Mouse (Mus musculus): ENCODE data around the gene Gm20532.

GRCm38 (mm10) chr2:26625419-26625818 lies 39.0 kb downstream of the Gm20532 start:
- TF ChIP-seq ZKSCAN1 (IDR thresholded peaks at IDR 0.05; ENCODE audit: low read depth, low read length) (no peak), MAX (IDR thresholded peaks at IDR 0.05; ENCODE audit: low read length) (no peak), CTCF (IDR thresholded peaks at IDR 0.05 in 2 of 3, conservative IDR thresholded peaks at IDR 0.05 in 1 of 3; ENCODE audit: control insufficient read depth in 1 of 3, insufficient read depth in 1 of 3, low read depth in 2 of 3, low read length in 3 of 3, poor library complexity in 1 of 3, severe bottlenecking in 1 of 3) (no peak), POLR2A (IDR thresholded peaks at IDR 0.05; ENCODE audit: control insufficient read depth in 1 of 2, insufficient read depth in 1 of 2, low read depth in 1 of 2, low read length in 2 of 2, poor library complexity in 1 of 2) (no peak), CHD2 (IDR thresholded peaks at IDR 0.05; ENCODE audit: low read length) (no peak), HCFC1 (IDR thresholded peaks at IDR 0.05; ENCODE audit: low read depth, low read length) (no peak), SIN3A (IDR thresholded peaks at IDR 0.05; ENCODE audit: low read length) (no peak), EP300 (IDR thresholded peaks at IDR 0.05; ENCODE audit: low read depth in 1 of 2, low read length in 2 of 2) (no peak), MXI1 (IDR thresholded peaks at IDR 0.05; ENCODE audit: low read depth, low read length) (no peak), KAT2A (conservative IDR thresholded peaks at IDR 0.05; ENCODE audit: low read depth, low read length) (no peak)
